26 mouse cellular contexts compared by ENCODE assay signal in the genomic region with DNA sequence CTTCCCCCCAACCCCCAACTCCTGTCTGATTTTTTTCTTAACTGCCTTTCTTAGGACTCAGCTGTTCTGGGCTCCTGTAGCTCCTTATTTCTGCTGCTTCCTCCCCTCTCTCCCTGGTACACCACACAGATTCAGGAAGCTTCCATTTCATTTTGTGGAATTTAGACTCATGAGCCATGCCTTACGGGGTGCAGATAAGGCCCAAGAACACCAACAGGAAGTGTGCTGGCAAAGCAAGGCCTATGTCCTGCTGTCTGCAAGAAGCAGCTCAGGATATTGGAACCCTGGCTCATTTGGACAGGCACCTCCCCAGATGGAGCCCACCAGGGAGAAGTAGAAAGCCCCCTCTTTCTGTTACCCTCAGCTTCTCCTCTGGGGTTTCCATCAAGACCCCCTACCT. TPM values are rescaled to one million over a fixed set of nuclear protein-coding genes. Genes with fewer than 3 reads are reported as not detected.
A peak's percentile ranks its signal among the peaks of the same experiment; 100 is the strongest.
DNase-seq lines count a peak whose midpoint lies in the region; ATAC-seq and TF ChIP-seq lines count a peak whose summit lies in the region.
"Had no signal": no experiment of that assay in that cellular context is flagged by ENCODE, and none has a peak within 500 bp of the region (broad histone marks: within the 10 kb centered on the region; RNA-seq: fewer than 3 reads in every experiment).

No protein-coding gene starts in this region.

- H3K4me2 ChIP-seq in intestine, embryonic 16.5 days (ENCODE audit: low read depth, low read length): no peak overlapping the region
- H3K4me2 ChIP-seq in intestine, postnatal 0 days (replicated peaks; ENCODE audit: low read depth): no peak overlapping the region
- H3K4me2 ChIP-seq: embryonic facial prominence, embryonic 13.5 days; embryonic facial prominence, embryonic 15.5 days; forebrain, embryonic 12.5 days had no signal

- H3K27me3 ChIP-seq in intestine, embryonic 16.5 days (replicated peaks; ENCODE audit: control insufficient read depth, insufficient read depth, low read length): no peaks in the 10 kb centered on the region
- H3K27me3 ChIP-seq in intestine, postnatal 0 days (replicated peaks; ENCODE audit: control insufficient read depth, insufficient read depth, low read length): no peaks in the 10 kb centered on the region
- H3K27me3 ChIP-seq in E14TG2a.4 (ENCODE audit: insufficient read depth, low read length): peaks cover 8% of the 10 kb centered on the region
- H3K27me3 ChIP-seq: CH12.LX; embryonic facial prominence, embryonic 13.5 days; embryonic facial prominence, embryonic 15.5 days; Patski had no signal

- DNase-seq in spleen, postnatal 10 days (ENCODE audit: low spot score in 2 of 2): no peak
- no peak for DNase-seq in ovary, postnatal 14 days (ENCODE audit: low spot score)
- DNase-seq: adrenal gland, adult 8-10 months; adrenal gland, postnatal 14 days; B cell, adult 2 months; cerebellum, adult 11-12 months; cerebellum, adult 2 months; cerebellum, adult 9-10 months; cerebellum, postnatal 10 days; cerebellum, postnatal 25 days; embryo, embryonic 11 days had no signal

- H3K4me1 ChIP-seq in intestine, embryonic 16.5 days (ENCODE audit: control insufficient read depth, insufficient read depth, low read length): peaks cover 12% of the 10 kb centered on the region
- H3K4me1 ChIP-seq in intestine, postnatal 0 days (replicated peaks; ENCODE audit: control insufficient read depth, insufficient read depth, low read length): peaks cover 4% of the 10 kb centered on the region; the same call in 1 of the 2 replicates
- peaks cover 82% of the 10 kb centered on the region for H3K4me1 ChIP-seq in E14TG2a.4 (replicated peaks; ENCODE audit: low read depth, low read length)

- WGBS in intestine, embryonic 16.5 days: 57% methylated on average over 1 of the region's 1 CpGs
- 41% methylated on average over 1 of the region's 1 CpGs for WGBS in intestine, postnatal 0 days

- no peaks in the 10 kb centered on the region for H3K9me3 ChIP-seq in intestine, embryonic 16.5 days (ENCODE audit: control insufficient read depth, low read length)
- H3K9me3 ChIP-seq in intestine, postnatal 0 days (ENCODE audit: control insufficient read depth): no peaks in the 10 kb centered on the region
- H3K9me3 ChIP-seq in E14TG2a.4 (ENCODE audit: low read length): no peaks in the 10 kb centered on the region
- H3K9me3 ChIP-seq: embryonic facial prominence, embryonic 13.5 days; embryonic facial prominence, embryonic 15.5 days; forebrain, embryonic 10.5 days; forebrain, embryonic 12.5 days had no signal

- no peak overlapping the region for H3K9ac ChIP-seq in intestine, embryonic 16.5 days (ENCODE audit: low read depth, low read length)
- H3K9ac ChIP-seq in intestine, postnatal 0 days (ENCODE audit: low read depth, low read length): no peak overlapping the region
- H3K9ac ChIP-seq: embryonic facial prominence, embryonic 13.5 days; embryonic facial prominence, embryonic 15.5 days; forebrain, embryonic 12.5 days had no signal

- no peaks in the 10 kb centered on the region for H3K36me3 ChIP-seq in intestine, embryonic 16.5 days (ENCODE audit: control insufficient read depth, insufficient read depth, low read length)
- H3K36me3 ChIP-seq in intestine, postnatal 0 days (ENCODE audit: control insufficient read depth, insufficient read depth): 0 out of 2 replicates have a peak, but pooled peaks cover under 1% of the 10 kb centered on the region
- peaks cover 12% of the 10 kb centered on the region for H3K36me3 ChIP-seq in E14TG2a.4 (ENCODE audit: insufficient read depth, low read length)
- H3K36me3 ChIP-seq: embryonic facial prominence, embryonic 15.5 days; forebrain, embryonic 12.5 days had no signal

- H3K27ac ChIP-seq in intestine, embryonic 16.5 days (ENCODE audit: low read length): no peak overlapping the region
- H3K27ac ChIP-seq in intestine, postnatal 0 days (ENCODE audit: low read depth, low read length): no peak overlapping the region
- H3K27ac ChIP-seq: embryonic facial prominence, embryonic 13.5 days; embryonic facial prominence, embryonic 15.5 days; forebrain, embryonic 10.5 days; forebrain, embryonic 12.5 days had no signal

- 0 out of 2 replicates have a peak, but pooled peaks have one; percentile 12 for ATAC-seq in intestine, embryonic 16.5 days
- ATAC-seq in intestine, postnatal 0 days: no peak
- ATAC-seq in common myeloid progenitor, adult 5-6 weeks (replicated peaks; ENCODE audit: low read depth, poor library complexity, severe bottlenecking): peak; percentile 28; the same call in 1 of the 2 replicates
- ATAC-seq: activated CD4-positive, CD25-positive, alpha-beta regulatory T cell, adult 4 months; CD4-positive, CD25-positive, alpha-beta regulatory T cell, adult 4 months; forebrain, embryonic 14.5 days; forebrain, embryonic 16.5 days; Patski had no signal

- no peak overlapping the region for H3K4me3 ChIP-seq in intestine, embryonic 16.5 days (ENCODE audit: low read length)
- no peak overlapping the region for H3K4me3 ChIP-seq in intestine, postnatal 0 days (ENCODE audit: low read depth, low read length)
- H3K4me3 ChIP-seq in E14TG2a.4 (replicated peaks; ENCODE audit: low read length): peak overlapping the region; percentile 65
- H3K4me3 ChIP-seq: embryonic facial prominence, embryonic 13.5 days; embryonic facial prominence, embryonic 15.5 days; erythroblast, embryonic 14.5 days; forebrain, embryonic 10.5 days; forebrain, embryonic 12.5 days had no signal

- TF ChIP-seq CTCF in intestine, postnatal 0 days (IDR thresholded peaks at IDR 0.05; ENCODE audit: low read depth): no peak
- no peak for TF ChIP-seq CTCF in E14TG2a.4 (conservative IDR thresholded peaks at IDR 0.05; ENCODE audit: low read length)

RNA-seq across cellular contexts. Expression of gene Ahsa1, which starts 15.5 kb away (rescaled TPM):
- polyA plus RNA-seq in intestine, embryonic 16.5 days (2015; fragmentation: Nextera tagmentation; extraction: Ambion mirVana): 196 and 225 TPM in 2 replicates
- 69.7 and 78.3 TPM in 2 replicates for polyA plus RNA-seq in intestine, postnatal 0 days (2015; fragmentation: Nextera tagmentation; extraction: Ambion mirVana)
- 253 and 275 TPM in 2 replicates for total RNA-seq in common myeloid progenitor, adult 5-6 weeks (2017)

RNA-seq across cellular contexts. Expression of gene Vipas39, which starts 15.7 kb away (rescaled TPM):
- polyA plus RNA-seq in intestine, embryonic 16.5 days (2015; fragmentation: Nextera tagmentation; extraction: Ambion mirVana): 40.8 and 42.4 TPM in 2 replicates
- polyA plus RNA-seq in intestine, postnatal 0 days (2015; fragmentation: Nextera tagmentation; extraction: Ambion mirVana): 23.4 and 28.9 TPM in 2 replicates
- 19.3 and 23.7 TPM in 2 replicates for total RNA-seq in common myeloid progenitor, adult 5-6 weeks (2017)

RNA-seq across cellular contexts. Expression of gene Ism2, which starts 17.7 kb away (rescaled TPM):
- polyA plus RNA-seq in intestine, embryonic 16.5 days (2015; fragmentation: Nextera tagmentation; extraction: Ambion mirVana): 0.27 and 0.49 TPM in 2 replicates
- polyA plus RNA-seq in intestine, postnatal 0 days (2015; fragmentation: Nextera tagmentation; extraction: Ambion mirVana): 0.23 and 0.55 TPM in 2 replicates
- total RNA-seq in common myeloid progenitor, adult 5-6 weeks (2017): not detected in 2 replicates
- total RNA-seq: adrenal gland, postnatal 14 days had no signal
- polyA plus RNA-seq: activated CD4-positive, CD25-positive, alpha-beta regulatory T cell, adult 4 months; CD4-positive, CD25-positive, alpha-beta regulatory T cell, adult 4 months; erythroblast, embryonic 14.5 days had no signal

RNA-seq across cellular contexts. Expression of gene Noxred1, which starts 43.2 kb away (rescaled TPM):
- polyA plus RNA-seq in intestine, embryonic 16.5 days (2015; fragmentation: Nextera tagmentation; extraction: Ambion mirVana): 0.45 and 0.49 TPM in 2 replicates
- 0.14 and 0.21 TPM in 2 replicates for polyA plus RNA-seq in intestine, postnatal 0 days (2015; fragmentation: Nextera tagmentation; extraction: Ambion mirVana)
- not detected in 2 replicates for total RNA-seq in common myeloid progenitor, adult 5-6 weeks (2017)
